Mouse (Mus musculus): Measurements from ENCODE around the gene 4930503B20Rik.
A peak's percentile ranks its signal among the peaks of the same experiment; 100 is the strongest.

Gene 4930503B20Rik

DNA sequence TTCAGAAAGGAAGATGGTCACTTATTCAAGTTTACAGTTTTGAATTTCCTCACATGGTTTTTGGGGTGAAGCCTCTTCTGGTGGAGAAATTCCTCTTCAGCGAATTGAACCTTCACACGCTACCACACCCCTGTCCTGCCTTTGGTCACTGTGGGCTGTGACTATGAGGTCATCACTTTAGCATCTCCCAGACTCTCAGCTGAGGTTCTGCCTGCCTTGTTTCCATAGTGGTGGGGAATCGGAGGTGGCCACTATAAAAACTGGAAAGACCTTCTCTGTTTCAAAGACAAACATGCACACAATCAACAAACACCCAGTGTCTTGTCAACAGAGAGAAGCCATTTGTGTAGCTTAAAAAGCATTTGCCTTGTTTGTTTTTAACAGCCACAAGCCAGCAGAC is at the start of gene 4930503B20Rik:
Gene 4930503B20Rik (minus strand): TSS at position 101 of the 400 bp plus-strand sequence.
- DNase-seq (ENCODE audit: low spot score in 2 of 2): no peak

DNA sequence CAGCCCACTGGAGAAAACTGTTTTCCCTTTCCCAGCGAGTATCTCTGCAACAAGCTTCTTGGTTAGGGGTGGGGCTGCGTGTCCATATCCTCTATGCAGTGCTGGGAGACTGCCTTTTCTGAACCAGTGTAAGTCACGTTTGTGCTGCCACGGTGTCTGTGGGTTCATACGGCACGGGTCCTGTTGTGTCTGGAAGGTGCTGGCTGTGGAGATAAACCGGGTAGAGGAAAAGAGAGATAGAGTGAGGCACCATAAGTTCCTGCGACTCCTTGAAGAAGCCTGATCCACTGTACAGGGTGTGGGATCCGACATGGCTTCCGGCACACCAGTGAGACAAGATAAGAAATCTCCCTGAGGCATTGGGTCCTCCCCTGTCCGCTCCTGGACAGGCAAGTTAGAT is 48.9 kb upstream of the 4930503B20Rik start:
- no peak for DNase-seq (ENCODE audit: low spot score in 2 of 2)

DNA sequence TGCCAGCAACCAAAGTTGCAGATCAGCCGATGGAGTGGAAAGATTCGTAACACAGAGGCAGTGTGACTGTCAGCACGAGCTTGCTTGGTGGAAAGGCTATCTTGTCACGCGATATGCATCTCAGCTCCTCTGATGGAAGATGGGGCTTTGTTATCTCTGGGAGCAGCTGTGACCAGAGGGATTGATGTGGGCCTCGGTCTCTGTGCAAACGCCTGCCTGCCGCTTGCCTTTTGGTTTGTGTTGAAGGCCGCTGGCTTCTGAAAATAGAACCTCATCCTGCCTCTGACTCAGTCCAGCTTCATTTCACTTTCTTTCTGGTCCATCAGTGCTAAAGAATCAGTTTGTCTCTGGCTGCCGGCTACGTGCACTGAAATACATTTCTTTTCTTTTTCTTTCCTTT is 47.9 kb upstream of the 4930503B20Rik start:
- no peak for DNase-seq (ENCODE audit: low spot score in 2 of 2)

DNA sequence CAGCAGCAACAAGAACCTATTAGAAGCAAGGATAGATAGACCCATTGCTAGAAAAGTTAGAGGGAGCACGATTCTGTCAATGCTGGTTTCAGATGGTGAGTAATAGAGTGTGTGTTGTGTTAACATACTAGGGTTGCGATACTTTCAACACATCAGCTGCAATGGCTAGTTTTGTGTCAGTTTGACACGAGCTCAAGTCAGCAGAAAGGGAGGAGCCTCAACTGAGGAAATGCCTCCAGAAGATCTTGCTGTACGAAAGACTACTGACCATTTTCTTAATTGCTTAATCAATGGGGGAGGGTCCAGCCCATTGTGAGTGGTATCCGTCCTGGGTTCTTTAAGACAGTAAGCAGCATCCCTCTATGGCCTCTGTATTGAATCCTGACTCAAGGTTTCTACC is 41.4 kb upstream of the 4930503B20Rik start:
- no peak for DNase-seq (ENCODE audit: low spot score in 2 of 2)

DNA sequence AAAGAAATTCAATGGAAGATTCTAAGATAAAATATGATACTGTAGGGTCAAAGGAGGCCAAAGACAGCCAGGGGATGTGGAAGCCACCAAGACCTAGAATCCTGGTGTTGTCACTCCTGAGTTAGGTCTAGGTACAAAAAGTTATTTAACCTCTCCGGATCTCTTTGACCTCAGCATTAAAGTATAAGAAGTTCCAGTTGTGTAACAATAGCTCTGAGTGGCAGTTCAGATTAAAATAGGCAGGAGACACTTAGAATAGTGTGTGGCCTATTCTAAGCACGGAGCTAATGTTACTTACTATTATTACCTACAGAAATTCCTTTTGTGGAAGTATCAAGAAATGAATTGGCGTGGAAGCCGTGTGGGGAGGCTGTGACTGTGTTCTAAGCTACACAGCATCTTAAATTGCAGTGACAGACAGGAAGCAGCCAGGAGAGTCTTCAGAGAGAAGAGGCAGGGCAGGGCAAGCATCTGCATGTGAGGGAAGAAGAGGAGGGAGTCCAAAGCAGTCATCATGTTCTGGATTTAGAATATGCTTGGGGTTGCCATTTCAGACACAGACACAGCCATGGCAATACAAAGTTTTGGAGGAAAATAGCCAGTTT is 36.1 kb upstream of the 4930503B20Rik start:
- no peak for DNase-seq (ENCODE audit: low spot score in 2 of 2)

DNA sequence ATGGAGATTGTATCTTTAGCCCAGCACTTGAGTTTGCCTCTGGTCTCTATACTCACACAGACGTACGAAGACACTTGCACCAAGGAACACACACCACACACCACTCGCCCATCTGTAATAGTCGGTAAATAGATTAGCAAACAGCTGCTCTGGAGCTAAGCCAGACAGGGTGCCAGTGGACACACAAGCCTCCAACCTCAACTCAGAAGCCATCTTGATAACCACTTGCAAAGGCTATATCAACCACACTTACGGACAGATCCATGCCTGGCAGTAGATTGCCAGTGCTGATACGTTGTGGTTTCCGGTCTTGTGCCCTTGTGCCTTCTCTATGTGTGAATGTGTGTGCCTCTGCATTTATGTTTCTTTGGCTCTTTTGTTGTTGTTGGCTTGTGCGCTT is 35.3 kb upstream of the 4930503B20Rik start:
- peak; percentile 61 to 78 for DNase-seq (ENCODE audit: low spot score in 2 of 2)

DNA sequence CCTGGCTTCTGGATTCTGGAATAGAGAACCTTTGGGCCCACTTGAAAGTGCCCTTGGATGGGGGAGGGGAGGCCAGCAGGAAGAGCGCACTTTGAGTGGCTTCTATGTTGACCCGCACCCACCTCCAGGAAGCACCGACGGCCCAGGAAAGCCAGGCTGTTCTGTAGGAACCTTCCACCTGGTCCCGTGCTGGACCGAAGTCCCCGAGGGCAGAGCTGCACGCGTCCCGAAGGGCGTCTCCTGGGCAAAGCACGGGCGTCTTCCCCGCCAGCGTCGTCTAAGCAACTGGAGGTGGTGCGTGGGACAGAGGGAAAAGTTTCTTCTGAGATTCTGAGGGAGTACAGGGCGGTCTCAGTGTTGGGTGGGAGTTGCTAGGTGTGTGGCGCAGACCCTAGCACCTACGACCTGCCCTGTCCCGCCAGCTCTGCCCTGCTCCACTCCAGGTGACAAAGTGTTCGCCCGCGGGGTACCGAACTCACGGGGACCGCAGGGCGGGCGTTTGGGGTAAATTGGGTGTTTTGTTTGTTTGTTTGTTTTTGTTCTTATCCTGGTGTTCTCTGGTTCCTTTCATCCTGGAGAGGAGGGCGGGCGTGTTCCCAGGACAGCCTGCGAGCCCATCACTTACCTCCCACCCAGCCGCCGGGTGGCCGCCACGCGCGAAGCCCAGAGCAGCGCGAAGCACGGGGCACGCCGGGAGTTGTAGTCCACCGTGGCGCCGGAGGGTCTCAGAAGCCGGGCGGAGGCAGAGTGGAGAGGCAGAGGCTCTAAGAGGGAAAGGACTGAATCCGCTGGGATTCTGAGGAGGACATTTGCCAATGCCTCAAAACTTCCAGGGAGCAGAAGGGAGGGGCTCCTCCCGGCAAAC is 33.9 kb upstream of the 4930503B20Rik start, which contains the start of gene Samd13:
Gene Samd13 (minus strand): TSS at position 782 of the 865 bp plus-strand sequence.
- no peak for DNase-seq (ENCODE audit: low spot score in 2 of 2)

DNA sequence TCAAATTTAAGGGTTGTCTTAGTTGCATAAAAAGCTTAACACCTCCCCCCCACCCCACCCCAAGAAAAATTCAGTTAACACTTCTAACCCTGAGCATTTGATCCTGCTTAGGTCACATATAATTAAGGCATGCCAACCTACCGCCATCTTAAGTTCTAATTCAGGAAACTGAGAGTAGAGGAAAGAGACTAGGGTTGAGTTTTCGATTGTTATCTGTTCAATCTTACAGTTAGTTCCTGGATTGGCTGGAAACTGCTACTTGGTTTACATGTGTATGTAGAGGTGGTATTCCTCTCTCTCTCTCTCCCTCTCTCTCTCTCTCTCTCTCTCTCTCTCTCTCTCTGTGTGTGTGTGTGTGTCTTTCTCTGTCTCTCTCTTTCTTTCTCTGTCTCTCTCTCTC is 32.0 kb upstream of the 4930503B20Rik start:
- no peak for DNase-seq (ENCODE audit: low spot score in 2 of 2)

DNA sequence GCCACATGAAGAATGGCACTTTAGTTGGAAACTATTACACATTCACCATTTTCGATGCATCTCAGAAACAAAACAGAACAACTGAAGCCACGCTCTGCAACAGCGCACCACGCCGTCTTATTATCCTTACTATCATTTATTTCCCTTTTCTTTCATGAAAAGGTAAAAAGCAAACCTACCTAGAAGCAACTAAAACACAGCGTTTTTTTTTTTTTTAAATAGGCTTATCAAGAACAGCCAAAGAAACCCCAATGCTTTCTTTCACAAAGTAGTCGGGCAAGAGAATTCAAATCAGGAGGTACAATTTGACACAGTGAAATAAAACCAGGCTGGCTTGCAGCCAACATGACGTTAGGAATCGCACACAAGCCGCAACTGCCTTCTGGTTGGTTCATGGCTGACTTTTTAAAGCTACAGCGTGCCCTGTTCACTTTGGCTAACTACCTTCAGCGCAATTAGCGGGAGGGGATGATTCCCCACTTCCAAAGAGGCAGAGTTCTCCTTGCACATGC is 31.1 kb upstream of the 4930503B20Rik start:
- DNase-seq (ENCODE audit: low spot score in 2 of 2): peak; percentile 21 to 46

DNA sequence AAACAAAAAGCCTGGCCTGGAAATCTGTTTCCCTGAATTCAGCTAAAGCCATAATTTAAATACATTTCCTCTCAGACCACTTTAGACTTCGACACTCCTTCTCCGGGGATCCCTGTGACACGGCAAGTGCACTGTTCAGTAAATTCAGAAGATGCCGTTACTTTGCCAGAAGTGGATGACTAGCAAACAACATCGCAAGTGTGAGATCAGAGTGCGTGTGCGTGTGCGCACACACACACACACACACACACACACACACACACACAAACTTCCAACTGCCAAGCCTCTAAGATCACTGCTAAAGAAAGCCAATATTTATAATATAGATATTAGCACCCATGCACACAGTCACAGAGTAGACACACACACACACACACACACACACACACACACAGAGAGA is 30.6 kb upstream of the 4930503B20Rik start:
- no peak for DNase-seq (ENCODE audit: low spot score in 2 of 2)

DNA sequence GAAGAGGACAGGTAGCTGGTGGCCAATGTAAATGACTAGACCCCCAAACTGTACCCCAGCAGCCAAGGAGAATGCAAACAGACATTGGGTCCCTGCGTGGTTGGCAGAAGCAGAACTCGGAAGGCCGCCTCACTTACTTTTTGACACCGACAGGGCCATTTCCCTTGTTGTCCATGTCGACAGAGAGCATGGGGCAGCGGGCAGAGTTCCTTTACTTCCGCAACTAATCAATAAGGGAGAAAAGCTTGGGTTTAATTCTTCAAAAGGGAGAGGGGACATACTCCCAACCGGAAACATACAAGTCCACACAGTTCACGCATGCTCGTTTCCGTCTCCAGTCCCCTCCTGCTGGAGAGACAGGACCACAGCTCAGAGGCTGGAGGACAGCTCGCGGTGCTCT is 29.5 kb upstream of the 4930503B20Rik start:
- no peak for DNase-seq (ENCODE audit: low spot score in 2 of 2)

DNA sequence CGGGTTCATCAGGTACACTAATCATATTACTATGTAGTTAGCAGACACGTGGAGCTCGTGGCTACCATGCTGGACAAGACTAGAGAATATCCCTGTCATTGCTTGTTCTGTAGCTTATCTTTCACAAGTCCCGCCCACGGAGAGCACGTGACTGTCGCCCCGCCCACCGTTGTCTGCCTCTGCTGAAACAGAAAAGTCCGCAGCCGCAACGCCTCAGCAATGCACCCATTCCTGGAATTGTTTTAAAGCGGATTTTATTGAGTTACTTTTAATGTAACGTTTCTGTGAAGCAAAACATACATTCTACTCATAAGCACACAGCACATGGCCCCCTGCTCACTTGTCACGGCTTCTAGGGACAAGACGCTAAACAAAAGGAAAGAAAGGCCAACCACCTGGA is 28.5 kb upstream of the 4930503B20Rik start:
- DNase-seq (ENCODE audit: low spot score in 2 of 2): no peak

DNA sequence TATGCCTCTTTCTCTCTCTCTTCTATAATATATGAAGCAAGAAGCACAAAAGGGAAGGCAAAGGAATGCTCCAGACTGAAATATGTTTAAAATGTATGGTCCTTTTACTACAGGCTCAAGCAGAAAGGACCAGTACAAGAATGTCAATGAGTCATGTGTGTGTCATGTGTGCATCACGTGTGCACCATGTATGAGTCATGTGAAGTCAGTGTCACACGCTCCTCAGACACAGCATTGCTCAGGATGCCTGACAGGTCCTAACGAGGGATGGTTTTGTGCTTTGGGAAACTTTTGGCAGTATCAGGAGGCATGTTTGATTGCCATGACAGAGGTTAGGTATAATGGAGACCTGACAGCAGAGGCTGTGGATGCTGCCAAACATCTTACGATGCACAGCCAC is 25.1 kb upstream of the 4930503B20Rik start:
- no peak for DNase-seq (ENCODE audit: low spot score in 2 of 2)

DNA sequence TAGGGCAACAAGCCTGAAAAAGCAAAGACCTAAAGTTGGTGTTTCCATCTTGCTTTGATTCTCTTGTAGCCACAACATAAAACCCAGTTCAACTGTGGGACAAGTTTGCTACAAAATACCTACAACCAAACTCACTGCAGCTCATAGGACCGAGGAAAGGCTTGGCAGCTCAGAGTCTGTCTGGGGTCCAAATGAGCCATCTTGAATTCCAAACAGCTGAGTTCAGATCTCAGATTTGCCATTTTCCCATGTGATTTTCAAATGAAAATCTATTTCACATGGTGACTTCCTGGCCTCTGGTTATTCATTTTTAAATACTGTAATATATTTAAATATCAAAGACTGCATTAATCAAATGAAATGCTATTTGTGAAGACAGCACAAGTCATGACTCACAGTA is 24.0 kb upstream of the 4930503B20Rik start:
- DNase-seq (ENCODE audit: low spot score in 2 of 2): no peak

DNA sequence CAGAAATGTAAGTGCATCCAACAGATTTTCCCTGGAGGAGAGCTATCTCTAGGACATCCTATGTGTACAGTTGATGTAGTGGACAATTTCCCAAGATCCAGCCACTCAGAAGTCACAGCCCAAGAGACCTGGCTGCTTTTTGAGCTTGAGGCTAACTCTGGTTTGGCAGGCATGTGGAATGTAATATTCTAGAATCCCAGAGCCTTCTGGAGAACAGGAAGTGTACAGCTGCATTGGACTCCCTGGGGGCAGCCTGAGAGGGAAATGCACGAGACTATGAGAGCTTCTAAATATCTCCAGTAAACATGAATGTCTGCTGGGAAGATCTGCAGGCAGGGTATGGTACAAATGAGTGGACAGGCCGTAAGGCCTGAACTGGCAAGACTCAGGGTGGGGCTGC is 20.0 kb upstream of the 4930503B20Rik start:
- no peak for DNase-seq (ENCODE audit: low spot score in 2 of 2)

DNA sequence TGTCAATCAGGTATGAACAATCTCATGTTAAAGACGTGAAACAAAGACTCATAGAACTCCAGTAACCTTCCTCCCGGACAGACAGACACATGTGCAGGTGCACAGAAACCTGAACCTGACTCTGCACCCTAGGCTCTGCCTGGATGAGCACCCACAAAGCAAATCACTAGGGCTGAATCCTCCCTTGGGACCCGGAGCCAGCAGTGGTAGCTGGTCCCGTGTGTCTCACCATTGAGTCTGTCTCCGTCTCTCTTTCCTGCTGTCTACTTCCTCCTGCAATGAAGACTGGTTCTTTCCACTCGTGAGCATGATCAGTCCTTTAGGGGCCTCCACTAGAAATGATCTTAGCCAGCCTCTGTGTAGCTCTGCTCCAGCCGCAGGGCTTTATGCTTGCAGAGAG is 10.8 kb upstream of the 4930503B20Rik start:
- no peak for DNase-seq (ENCODE audit: low spot score in 2 of 2)

DNA sequence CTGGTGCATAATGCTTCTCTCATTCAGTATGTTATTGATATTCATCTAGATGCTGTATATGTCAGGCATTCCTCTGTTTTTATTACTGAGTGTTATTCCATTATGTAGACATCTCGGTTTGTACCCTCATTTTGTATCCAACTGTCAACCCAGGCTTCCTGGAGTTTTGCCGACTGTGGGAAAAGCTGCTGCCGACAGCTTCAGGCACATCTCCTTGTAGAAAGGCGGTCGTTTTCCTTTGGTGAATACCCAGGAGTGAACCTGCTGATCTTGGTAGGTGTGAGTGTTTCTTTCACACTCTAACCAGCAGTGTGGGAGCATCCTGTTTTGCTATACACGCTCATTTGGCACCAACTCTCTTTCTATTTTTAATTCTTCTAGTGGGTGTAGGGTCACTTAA is 9.9 kb upstream of the 4930503B20Rik start:
- DNase-seq (ENCODE audit: low spot score in 2 of 2): no peak

DNA sequence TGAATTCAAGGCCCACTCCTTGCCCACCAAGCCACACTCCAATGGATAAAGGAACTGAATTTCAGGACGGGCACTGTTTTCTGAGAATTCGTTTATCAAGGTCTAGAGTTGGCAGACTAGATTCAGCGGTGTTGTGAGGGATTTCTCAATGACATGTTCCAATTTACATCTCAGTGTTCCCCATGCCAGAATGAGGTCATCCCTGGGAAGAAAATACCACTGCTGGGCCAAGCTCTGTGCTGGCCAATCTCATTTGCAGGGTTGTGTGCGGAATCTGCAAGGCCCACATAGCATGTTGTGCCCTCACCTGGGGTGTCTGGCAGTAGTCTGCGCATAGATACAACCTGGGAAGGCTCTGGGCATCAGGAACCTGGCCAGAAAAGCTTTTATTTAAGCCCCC is 8.2 kb upstream of the 4930503B20Rik start:
- DNase-seq (ENCODE audit: low spot score in 2 of 2): no peak

DNA sequence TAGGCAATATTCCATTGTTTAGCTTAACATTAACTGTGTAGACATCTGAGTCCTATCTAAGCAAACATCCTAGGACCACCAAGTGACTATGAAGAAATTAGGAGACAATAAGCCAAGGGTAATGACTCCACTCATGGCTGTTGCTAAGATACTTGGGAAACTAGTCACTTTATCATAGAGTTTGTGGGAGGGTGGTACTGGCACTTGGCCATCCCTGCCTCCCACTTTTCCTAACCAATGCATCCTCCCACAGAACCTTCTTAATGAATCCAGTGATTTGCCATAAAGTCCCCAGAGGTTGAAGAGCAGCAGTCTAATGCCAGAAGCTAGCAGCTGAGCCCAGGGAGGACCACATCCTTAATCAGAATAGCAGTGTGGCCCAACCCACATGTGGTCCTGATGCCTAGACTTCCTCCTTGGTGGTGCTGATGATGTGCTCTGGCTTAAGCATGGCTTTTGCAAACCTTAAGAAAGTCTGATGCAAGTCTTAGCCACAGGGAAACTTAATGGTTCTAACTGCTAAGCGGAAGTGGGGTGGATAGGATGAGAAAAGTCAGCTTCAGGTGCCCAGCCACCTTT is 7.0 kb upstream of the 4930503B20Rik start:
- DNase-seq (ENCODE audit: low spot score in 2 of 2): no peak

DNA sequence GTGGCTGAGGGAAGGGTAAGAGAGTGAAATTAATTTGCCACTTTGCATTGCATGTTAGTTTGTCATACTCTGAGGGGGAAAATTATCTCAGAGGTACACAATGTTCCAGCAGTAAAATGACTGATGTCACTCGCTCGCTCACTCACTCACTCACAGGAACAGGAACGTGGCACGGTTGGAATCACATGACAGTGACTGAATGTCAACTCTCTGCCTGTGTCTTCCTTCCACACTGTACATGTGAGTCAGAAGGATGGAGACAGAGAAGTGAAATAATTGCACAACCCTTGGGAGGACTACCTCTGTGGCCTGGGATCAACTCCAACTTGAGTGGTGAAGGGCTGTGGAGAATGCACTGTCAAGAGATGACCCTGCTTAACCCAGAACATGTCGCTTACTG is 6.3 kb upstream of the 4930503B20Rik start:
- DNase-seq (ENCODE audit: low spot score in 2 of 2): no peak

DNA sequence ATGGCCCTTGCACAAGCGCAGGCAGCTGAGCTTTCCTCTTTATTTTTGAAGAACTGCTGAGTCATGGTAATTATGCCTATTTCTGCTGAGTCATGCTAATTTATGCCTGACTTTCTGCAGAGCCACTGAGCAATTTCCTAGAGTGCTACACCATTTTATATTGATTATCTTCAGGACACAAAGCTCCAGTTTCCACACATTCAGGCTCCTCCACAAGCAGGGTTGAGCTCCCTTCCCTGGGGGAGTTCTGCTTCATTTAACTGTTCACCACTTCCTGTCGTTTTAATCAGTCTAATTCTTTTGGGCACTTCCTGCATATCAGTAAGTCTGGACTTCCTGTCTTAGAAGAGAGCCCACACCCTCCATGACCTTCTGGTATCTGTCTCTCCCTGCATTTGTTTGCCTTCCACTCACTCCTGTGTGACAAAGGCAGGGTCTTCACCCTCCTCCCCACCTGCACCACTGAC is 4.0 kb upstream of the 4930503B20Rik start:
- peak; percentile 9 to 26 for DNase-seq (ENCODE audit: low spot score in 2 of 2)

DNA sequence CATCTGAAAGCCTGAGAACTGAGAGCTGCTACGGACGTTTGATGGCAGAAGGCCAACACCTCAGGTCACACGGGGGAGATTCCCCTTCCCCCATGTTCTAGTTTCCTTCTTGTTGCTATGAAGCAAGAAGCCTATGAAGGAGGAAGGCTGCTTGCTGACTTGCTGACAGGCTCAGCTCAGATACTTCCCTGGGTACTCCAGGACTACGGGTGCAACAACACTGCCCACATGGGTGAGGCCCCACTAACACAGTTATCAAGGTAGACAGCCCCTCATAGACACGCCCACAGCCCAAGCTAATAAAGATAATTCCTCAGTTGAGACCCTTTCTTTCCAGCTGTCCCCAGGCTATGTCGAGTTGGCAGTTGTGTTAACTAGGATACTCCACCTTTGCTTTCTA is 2.6 kb upstream of the 4930503B20Rik start:
- no peak for DNase-seq (ENCODE audit: low spot score in 2 of 2)

DNA sequence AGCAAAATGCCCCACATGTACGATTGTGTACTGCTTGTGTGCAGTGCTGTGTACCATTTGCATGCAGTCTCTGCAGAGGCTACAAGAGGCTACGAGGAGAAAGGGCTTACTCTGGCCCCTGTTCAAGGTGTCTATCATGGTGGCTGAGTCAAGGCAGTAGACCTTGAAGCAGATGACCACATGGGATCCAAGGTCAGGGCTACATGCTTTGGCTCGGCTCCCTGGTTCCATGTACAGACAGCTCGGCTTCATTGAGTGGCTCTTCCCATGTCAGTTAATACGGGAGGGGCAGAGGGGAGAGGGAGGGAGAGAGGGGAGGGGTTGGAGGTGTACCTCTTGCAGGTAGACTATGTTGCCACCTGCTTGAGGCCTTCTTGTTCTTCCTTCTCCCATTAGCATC is 1.3 kb upstream of the 4930503B20Rik start:
- DNase-seq (ENCODE audit: low spot score in 2 of 2): no peak
